Mouse (Mus musculus): ENCODE measurements around the gene Epha3. TPM values are rescaled to one million over a fixed set of nuclear protein-coding genes. Genes with fewer than 3 reads are reported as not detected.

Epha3 gene
- total RNA-seq, 2 experiments from 2014 or later = 17.5 to 17.6 TPM

- DNase-seq (ENCODE audit: low spot score in 2 of 2) = no peak
- Histone ChIP-seq H3K4me3 (no peak overlapping the region), H3K27ac (no peak overlapping the region)
- TF ChIP-seq CTCF (conservative IDR thresholded peaks at IDR 0.05) = no peak
Measured at GRCm38 (mm10) chr16:63501456-63501855, 362.5 kb downstream of the Epha3 start.

- Histone ChIP-seq H3K27ac (no peak overlapping the region), H3K4me3 (no peak overlapping the region)
- DNase-seq (ENCODE audit: low spot score in 2 of 2) = no peak
- TF ChIP-seq CTCF (conservative IDR thresholded peaks at IDR 0.05) = no peak
Measured at GRCm38 (mm10) chr16:63500975-63501393, 363.0 kb downstream of the Epha3 start.

Data from layer of hippocampus, adult 2 months (tissue).